Mouse (Mus musculus) right cerebral cortex, adult 2 months (tissue): ENCODE measurements at regions not wholly inside any gene's neighbourhood (a gene's known extent, or its start where the extent isn't known, plus 50 kb on each side); places are given as distances from the start of the nearest gene placed in this dataset.

Experiments
- DNase-seq, 2 experiments: peaks; one replicate each; pipeline ENCODE4 v3.0.0; 2021 to 2022; ENCODE audit warnings: low spot score in 2 of 2

DNA sequence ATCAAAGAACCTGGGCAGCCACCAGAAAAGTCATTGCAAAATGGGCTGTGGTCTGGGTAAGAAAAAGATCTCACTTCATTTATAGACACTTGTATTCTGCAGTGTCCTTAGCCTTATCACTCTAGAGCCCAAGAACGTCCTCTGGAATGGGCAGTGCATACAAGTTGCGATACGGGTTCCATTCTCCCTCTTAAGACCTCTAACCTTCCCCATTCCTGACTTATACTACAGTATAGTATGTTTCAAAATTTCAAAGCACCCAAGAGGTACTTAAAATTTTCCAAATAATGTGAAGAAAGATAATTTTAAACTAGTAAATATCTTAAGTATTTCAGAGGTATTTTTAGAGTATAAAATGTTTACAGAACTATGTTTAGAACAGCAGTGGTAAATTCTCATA, 276.8 kb upstream of the Actbl2 start:
- DNase-seq = no peak

DNA sequence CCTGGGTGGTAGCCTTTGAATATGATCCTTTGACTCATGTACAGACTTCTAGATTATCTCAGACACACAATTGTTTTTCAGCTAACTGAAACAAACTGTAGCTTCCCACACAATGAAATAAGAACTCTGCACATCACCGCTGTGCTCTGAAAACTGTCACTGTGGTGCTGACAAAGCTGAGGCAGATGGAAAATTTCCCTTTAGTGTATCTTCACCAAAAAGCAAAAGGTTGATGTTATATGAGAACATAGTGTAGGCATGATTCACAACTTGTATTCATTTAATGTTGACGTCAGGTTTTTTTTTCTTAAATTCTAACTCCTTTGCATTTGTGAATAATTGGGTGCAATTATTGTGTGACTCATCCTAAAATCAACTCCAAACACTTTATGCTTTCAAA, 264.1 kb upstream of the Actbl2 start:
- DNase-seq = no peak

DNA sequence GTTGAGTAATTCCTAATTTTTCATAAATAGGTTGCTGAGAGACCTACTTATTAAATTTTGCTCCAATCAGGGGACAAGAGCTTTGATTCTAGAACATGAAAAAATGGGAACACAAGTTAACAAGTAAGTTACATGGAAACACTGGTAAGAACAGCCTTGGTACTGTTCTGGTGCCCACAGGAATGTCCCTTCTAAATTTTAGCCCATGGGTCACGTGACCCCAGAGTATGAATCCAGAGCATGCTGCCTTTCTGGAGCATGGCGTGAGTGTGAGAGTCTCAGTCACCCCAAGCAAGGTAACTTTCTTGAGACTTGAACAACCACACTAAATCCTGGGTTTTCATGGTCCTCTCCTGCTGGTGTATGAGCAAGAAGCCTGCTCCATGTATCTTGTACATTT, 263.7 kb upstream of the Actbl2 start:
- DNase-seq = no peak

DNA sequence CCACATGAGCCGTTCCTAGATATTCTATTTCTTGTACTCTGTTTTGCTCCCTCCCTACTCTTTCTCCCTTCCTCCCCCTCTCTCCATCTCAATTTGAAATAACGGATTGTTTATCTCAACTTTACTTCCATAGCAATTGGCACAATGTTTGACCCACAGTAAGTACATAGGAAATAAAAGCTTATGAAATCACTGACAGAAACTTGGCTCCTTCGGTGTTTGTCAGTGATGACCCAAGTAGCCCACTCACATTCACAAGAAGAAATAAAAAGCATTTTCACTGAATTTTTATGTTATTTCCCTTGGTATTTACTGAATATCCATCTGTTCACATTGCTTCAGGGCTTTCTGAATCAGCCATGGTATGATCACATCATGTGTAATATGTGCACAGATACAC, 260.2 kb upstream of the Actbl2 start:
- DNase-seq = no peak

DNA sequence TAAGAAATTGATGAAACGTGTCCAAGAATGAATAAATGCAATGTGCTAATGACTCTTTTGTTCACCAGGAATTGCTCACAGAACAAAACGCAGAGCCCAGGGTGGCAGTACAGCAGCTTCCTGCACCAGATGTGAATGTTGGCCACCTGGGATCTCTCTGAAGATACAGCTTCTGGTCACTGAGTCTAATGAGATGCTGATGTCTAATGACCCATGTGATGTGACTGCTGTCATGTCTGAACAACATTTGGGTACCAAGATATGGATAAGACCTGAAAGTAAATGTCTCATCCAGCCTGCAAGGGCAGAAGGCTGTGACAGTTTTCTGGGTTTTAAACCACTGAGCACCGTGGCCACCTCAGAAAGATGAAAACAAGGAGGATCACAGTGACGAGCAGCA, 252.1 kb upstream of the Actbl2 start:
- DNase-seq = no peak

DNA sequence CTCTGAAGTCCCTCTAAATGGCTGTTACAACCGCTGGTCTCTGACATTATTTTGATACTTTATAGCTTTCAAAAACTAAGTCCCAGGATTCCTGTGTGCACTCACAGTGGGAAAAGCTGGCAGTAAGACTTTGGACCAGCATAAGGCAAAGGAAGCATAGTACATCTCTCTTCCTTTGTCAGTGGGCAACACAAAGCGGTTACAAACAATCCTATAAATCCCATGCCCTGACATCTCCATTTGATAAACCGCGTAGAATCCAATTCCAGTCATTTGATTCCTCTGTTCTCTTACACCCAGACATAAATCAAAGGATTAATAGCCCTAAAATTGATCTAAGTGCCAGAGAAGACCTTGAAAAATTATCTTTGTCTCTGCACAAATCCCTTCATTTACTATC, 240.7 kb upstream of the Actbl2 start:
- no peak for DNase-seq

DNA sequence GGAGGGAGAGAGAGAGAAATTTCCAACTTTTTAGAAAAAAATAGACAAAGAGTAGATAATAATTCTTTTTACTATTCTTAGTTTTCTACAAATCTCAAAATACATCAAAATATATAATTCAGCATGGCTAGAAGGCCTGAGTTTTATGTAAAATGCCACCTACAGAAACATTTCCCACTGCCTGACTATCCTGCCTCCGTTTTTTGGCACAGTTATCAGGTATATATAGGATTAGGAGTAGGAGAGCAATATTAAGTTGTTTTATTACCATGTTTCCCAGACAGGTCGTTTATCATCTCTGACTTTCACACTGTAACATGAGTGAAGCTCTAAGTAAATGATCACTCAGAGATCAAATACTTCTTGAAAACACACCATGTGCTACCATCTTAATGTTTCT, 224.7 kb upstream of the Actbl2 start:
- DNase-seq = no peak

DNA sequence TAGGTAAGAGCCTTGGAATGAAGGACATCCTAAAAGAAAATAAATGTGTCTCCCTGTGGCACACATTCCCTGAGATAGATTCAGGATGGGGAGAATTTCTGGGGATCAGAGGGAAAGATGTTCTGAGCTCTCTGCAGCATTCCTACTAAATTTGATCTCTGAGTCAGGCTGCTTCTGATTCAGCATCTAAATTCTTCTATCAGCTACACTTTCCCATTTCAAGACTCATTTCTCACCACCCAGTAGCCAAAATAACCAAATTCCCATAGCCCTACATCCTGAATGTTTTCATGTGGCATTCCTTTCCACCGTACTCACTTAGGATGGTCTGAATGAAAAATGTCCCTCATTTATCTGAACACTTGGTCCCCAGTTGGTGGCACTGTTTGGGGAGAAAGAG, 223.2 kb upstream of the Actbl2 start:
- no peak for DNase-seq

DNA sequence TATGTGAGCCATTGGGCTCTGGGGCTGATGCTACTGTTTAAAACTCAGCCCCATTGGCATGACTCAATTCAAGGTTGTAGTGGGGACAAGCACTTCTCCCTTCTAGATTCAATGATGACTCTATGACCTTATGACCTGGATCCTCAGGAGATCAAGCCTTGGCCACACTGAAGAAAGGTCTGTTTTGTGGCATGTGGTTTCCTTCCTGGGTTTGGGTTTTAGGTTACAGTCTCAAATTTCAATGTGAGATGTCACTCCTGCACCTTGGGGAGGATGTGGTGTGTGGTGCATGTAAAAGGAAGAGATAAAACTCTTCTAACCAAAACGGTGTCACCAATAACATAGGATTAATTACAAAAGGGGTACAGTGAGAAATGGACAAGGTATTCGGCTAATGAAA, 211.2 kb upstream of the Actbl2 start:
- DNase-seq = no peak

DNA sequence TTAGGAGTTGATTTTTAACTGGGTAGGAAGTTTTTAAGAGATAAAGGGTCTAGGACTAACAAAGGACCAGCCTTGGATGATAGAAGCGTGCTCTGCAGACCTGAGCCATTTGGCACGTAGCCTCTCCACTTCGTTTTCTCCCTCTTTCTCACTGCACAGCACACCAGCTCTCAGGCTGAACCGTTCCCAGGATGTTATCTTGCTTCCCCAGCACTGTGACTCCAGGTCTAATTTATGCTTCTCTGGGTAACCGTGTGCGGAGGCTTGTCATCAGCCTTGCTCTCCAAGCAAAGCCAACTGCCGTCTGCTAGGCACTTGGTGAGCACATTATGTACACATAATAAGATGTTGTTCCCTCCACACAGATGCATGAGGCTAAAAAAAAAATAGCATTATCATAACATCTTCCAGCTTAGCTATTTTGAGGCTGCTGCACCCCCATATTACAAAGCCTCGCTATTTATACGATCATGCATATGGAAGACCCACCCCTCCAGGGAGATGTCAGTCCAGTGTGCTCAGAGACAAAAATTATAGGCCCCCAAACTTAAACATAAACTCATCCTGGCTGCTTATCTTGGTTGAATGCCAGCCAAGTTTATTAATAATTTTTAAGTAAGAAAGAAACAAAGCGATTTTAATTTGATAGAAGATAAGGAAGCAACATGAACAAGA, 210.3 kb upstream of the Actbl2 start:
- DNase-seq = peak; percentile 72 to 77

DNA sequence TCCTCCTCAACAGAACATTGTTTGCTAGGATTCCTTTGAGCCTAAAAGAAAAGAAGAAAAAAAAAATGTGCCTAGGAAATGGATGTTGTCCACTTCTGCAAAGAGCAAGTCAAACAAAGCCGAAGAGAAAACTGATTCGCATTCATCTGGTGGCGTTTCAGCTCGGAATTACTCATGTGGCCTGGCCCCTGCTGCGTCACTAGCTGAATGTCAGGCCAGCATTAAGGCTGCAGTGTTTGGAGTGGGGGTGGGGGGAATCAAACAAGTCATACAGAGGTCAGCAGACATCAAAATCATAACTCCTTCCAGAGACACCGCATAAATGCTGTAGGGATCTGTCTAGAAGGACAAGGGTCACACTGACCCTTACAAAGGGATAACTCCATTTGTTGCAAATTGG, 204.7 kb upstream of the Actbl2 start:
- DNase-seq = no peak

DNA sequence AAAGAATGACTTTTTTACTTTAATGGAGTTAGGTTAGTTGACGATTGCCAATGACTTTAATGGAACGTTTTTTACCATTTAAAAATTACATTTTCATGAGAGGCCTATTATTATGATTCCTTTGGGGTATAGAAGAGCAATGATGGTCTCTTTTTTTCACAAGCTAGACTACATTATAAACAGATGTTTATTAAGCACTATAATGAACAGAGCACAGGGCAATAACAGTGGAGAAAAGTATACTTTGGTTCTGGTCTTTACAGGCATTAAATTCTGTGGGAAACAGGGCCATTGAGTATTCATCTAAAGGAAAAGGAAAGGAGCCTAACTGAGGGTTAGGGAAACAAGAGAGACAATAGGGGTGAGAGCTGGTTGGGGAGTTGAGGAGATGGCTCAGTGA, 199.0 kb upstream of the Actbl2 start:
- DNase-seq = no peak

DNA sequence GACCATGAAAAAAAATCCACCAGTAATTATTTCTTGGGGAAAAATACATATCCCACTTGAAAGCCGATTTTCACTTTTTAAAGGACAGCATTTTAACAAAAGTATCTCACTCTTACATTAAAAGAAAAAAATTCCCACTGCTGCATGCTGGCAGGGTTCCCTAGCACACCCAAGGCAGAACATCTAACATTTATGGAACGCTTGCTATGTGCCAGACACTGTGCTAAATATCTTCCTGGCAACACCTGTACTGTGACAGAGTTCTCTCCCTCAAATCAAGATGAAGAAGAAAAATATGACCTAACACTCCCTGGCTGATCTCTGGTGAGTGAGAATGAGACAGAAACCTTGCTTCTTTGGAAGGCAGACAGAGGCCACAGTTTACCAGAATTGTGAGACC, 167.1 kb upstream of the Actbl2 start:
- DNase-seq = no peak

DNA sequence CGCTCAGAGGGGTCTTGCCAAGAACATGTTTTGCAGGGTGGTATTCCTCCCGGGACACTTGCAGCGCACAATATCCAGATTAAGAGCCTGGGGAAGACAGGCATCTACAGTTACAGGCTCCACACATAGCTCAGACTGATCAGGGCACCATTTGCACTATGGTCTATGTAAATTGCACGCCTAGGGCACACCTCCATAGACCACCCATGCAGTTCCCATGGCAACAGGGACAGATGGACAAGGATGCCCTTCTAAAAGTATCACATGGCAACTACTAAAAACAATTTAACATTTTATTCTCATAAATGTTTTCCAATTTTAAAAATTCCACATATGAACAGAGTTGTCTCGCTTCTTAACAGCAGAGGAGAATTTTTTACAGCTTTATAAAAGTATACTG, 158.7 kb upstream of the Actbl2 start:
- peak in 1 of 2 experiments; percentile 40 for DNase-seq

DNA sequence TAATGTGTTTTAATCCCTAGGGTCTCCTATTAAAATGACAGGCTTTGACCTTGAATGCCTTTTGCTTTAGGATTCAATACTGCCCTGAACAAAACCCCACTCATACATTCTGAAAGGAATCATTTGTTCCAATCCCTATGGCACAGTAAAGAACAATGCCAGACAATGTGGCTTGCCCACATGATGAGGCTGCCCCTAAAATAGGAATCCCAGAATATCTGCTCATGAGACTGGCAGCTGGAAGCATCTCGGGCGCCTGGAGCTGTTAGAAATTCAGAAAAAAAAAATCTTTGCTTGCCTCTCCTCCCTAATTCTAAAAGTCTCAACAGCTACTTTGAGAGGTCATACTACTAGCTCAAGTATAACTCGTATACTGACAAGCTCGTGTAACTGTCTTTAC, 157.5 kb upstream of the Actbl2 start:
- peak; percentile 50 to 56 for DNase-seq

DNA sequence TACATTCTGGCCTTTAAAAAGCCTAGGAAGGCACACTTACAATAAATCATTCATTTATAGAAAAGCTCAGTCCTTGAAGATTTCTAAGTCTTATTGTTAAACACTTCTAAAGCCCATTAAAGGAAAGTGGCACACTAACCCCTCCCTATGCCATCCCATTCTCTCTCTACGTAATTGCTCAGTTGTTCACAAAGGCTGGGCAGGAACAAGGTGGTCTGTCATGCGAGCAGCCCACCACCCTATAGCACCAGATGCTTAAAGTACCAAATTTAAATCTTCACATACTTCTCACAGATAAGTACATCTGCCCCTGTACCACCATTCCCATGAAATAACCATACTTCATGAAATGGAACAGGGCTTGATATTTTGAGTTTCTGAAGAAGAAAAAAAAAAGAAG, 156.1 kb upstream of the Actbl2 start:
- no peak for DNase-seq

DNA sequence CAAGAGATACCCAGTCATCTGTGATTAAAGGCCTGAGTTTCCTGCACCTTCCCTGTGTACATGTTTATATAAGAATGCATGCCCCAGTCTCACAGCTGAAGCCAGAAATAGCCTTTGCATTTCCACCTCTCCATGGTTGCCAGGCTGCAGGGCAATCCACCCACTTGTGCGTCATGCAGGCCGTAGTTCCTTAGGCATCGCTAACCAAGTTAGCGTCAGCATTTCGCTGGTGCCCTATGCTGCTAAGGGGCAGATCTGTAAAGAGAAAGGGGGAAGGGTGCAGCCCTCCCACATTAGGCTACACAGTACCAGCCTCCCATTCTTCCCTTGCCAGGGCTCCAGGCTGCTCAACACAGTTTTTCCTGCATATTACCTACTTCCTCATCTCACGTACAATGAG, 155.6 kb upstream of the Actbl2 start:
- DNase-seq = peak; percentile 60 to 70

DNA sequence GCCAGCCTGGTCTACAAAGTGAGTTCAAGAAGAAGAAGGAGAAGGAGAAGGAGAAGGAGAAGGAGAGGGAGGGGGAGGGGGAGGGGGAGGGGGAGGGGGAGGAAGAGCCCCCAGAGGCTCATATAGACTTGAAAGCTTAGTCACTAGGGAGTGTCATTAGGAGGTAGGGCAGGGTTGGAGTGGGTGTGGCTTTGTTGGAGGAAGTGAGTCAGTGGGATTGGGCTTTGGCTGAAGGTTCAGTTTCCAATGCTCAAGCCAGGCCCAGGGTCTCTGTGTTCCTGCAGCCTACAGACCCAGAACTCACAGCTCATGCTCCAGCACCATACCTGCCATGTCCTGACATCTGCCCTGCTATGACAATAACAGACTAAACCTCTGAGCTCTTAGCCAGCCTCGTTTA, 154.4 kb upstream of the Actbl2 start:
- DNase-seq = no peak

DNA sequence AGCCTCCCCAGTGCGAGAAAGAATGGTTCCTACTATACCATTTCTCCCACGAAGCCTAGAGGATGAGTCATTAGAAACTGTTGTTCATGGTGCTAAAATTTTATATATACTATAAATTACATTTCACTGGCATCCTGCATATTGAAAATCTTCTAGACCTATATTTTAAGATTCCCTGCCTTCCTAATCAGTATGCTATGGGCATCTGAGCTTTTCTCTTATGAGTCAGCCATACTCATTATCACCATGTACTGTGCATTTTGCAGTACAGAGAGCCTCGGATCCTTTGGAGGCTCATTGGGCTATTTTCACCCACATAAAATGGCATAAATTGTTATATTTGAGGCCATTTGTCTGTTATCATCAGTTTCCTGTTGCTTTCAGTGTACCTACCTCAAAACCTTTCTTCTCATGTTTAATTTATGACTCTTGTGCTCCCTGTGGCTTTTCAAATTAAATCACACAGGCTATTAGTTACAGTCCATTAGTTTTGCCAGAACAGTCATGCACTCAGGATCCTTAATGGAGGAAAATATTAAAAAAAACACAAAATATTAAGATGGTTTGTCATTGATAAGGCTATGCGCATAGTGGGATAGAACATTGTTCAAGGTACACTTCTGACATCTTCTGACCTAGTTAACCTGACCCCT, 150.1 kb upstream of the Actbl2 start:
- no peak for DNase-seq

DNA sequence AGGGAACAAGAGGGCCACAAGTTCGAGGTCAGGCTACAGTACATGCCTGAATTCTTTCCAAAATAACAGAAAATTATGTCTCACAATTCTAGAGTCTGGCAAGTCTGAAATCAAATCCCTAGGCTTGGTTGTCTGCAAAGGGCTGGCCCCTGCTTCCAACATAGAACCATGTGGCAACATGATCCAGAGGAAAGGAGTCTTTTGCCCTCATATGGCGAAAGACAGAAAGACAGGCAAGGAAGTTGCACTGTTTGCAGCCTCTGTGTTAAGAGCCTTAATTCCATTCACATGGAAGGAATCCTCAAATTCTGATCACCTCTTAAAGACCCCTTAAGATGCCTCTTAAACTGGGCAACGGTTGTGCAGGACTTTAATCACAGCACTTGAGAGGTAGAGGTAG, 123.7 kb upstream of the Actbl2 start:
- no peak for DNase-seq

DNA sequence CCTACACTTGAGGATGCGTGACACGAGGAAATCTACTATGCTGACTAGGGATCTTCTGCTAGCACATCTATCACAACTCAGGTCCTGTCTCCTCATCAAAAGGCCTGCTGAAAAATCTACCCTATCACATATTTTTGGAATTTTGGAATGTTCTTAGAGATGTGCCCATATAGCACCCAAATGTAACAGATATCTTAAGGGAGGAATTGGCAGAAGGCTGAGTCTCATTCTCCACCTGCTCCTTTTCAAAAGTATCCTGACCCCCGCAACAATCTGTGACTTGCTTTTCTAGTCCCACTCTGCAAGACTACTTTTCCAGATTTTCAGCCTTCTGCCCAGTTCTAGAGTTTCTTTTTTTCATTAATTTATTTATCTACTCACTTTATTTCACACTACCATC, 118.4 kb upstream of the Actbl2 start:
- DNase-seq = no peak

DNA sequence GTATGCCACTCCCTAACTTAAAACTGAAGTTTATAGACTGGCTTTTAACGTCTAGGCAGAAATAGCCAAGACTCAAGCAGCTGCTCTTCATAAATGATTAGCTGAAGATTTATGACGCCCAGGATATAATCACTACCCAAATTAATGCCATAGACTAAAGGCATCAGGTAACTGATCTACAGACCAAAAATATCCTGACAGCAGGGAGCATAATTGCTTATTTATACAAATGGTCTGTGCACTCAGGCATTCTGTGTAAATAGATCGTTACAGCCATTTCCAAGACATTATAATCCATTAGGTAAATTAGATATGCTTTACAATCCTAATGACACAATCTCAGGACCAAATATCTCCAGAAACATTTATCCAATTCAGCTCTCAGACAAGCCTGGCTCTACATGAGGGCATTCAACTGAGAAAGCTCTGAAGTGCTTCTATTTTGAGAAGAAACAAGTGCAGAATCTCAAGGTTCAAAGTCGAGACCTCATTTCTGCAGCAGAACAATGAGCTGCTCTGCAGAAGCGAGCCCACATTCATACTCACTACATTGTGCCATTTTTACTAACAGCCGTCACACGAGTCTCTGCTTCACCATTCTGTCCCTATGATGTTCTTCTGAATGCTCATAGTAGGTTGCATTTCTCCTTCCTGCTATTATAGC, 111.9 kb upstream of the Actbl2 start:
- DNase-seq = no peak

DNA sequence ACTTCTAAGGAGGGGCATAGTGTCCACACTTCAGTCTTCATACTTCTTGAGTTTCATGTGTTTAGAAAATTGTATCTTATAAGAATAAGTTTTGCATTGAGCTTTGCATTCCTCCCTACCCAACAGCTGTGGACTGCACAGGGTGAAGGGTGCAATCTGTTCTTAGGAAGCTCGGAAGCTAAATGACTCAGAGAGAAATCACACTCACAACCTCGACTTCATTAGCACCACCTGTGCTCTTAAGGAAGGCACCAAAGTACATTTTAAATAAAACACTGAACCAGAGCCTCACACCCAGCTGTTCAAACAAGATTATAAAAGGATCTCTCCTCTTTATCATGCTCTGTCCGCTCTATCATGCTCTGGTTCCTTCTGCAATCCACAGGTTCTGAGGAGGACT, 110.1 kb upstream of the Actbl2 start:
- peak; percentile 10 to 31 for DNase-seq
